Mouse (Mus musculus): ENCODE data around the gene Smim8.

DNA sequence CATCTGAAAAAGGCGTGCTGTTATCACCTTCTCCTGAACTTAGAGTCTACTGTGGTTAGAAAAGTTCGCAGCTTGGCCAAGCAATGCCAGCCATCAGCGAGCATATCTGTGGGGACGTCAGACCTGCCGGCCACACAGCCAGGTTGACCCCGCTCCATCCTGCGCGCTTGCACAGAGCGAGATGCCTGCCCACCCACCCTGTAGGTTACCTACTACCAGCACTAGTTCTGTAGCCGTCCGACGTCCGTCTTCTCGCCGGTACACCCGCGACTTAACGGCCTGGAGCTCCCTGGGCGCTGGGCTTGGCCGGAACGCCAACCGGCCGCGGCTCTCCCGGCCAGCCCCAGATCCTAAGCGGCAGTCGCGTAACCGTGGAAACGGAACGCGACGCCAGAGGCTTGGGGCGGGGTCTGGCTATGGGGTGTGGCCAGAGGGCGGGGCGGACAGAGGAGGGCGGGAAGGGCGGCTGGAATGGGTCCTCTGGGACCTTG is 48.3 kb downstream of the Smim8 start, which contains the start of gene Cfap206:
- TF ChIP-seq CTCF (IDR thresholded peaks at IDR 0.05; ENCODE audit: low read depth), result no peak
- TF ChIP-seq EP300 (optimal IDR thresholded peaks at IDR 0.05), result no peak

All from stomach, postnatal 0 days (tissue).